Mouse (Mus musculus): ENCODE data around the gene B3gnt6.

GRCm38 (mm10) chr7:98186637-98187036 is 12.6 kb downstream of the B3gnt6 start:
- TF ChIP-seq CTCF (IDR thresholded peaks at IDR 0.05; ENCODE audit: insufficient read depth, low read depth, low read length) (no peak), POLR2A (IDR thresholded peaks at IDR 0.05; ENCODE audit: insufficient read depth, low read depth, low read length) (no peak)

Measured in olfactory bulb, adult 2 months (tissue).